Mouse (Mus musculus) spleen, adult 2 months (tissue): ENCODE results near the gene Tbc1d14. TPM values are rescaled to one million over a fixed set of nuclear protein-coding genes. Genes with fewer than 3 reads are reported as not detected.
A peak's percentile ranks its signal among the peaks of the same experiment; 100 is the strongest.

Source experiments
- DNase-seq, 2 experiments: peaks; one replicate each; pipeline versions ENCODE4 v3.0.0 to v3.0.0-alpha.2; 2012 to 2021; ENCODE audit warnings: low spot score in 2 of 2, low read depth in 1 of 2
- H3K27ac ChIP-seq: fragments of 200-500 bp; 2 replicates; pipeline ENCODE4 v1.5.1; 2012; ENCODE audit warnings: low read length, inconsistent platforms; ENCODE audit not compliant: insufficient read depth
- H3K27me3 ChIP-seq: fragments of 200-500 bp; 2 replicates; pipeline ENCODE4 v1.6.1; 2012; ENCODE audit warnings: mild to moderate bottlenecking, moderate library complexity, low read length, inconsistent platforms; ENCODE audit not compliant: control insufficient read depth, insufficient read depth
- H3K36me3 ChIP-seq: fragments of 200-500 bp; 2 replicates; pipeline ENCODE4 v1.6.1; 2012; ENCODE audit warnings: mild to moderate bottlenecking, low read length, inconsistent platforms; ENCODE audit not compliant: control insufficient read depth, insufficient read depth
- H3K4me1 ChIP-seq: fragments of 200-500 bp; 2 replicates; pipeline ENCODE4 v1.6.1; 2011; ENCODE audit warnings: inconsistent platforms; ENCODE audit not compliant: control insufficient read depth, insufficient read depth, insufficient read length
- H3K4me3 ChIP-seq: fragments of 200-500 bp; 2 replicates; pipeline ENCODE4 v1.5.1; 2011; ENCODE audit warnings: mild to moderate bottlenecking, inconsistent platforms; ENCODE audit not compliant: insufficient read depth, insufficient read length; ENCODE audit errors: extremely low read depth
- CTCF ChIP-seq: fragments of 200-500 bp; IDR thresholded peaks from 2 replicates; pipeline ENCODE4 v1.5.1; 2011; ENCODE audit warnings: mild to moderate bottlenecking, inconsistent platforms; ENCODE audit not compliant: insufficient read depth, insufficient read length, insufficient replicate concordance; ENCODE audit errors: extremely low read depth
- POLR2A ChIP-seq: fragments of 200-500 bp; IDR thresholded peaks from 2 replicates; pipeline ENCODE4 v1.6.1; 2011; ENCODE audit warnings: low read depth, low read length, inconsistent platforms
- WGBS: fragments of 180-500 bp; shearing (Covaris S2); methylation state at CpG from one replicate; pipeline ENCODE4 v1.1.7; 2018; 5-methylcytosine and 5-hydroxymethylcytosine counted together
- polyA plus RNA-seq: library from polyadenylated mRNA; depleted of rRNA; stranded (reverse); fragments of >200 nt; gene quantifications from 2 replicates; pipeline ENCODE4 v1.2.3, GENCODE M21; 2012

Tbc1d14 gene
- polyA plus RNA-seq, 1 experiment = 38.3 TPM

- 19% methylated on average over 6 of the region's 6 CpGs for whole genome bisulfite sequencing
- no peaks in the 10 kb centered on the region for H3K36me3 ChIP-seq
- no peak overlapping the region for H3K4me3 ChIP-seq
- no peak for TF ChIP-seq CTCF
- TF ChIP-seq POLR2A = peak; percentile 2; the same call in 1 of the 2 replicates
- peaks cover 19% of the 10 kb centered on the region; the same call in 1 of the 2 replicates for H3K4me1 ChIP-seq
- peak in 1 of 2 experiments; percentile 40 for DNase-seq
- H3K27me3 ChIP-seq = no peaks in the 10 kb centered on the region
- peak overlapping the region; percentile 40 for H3K27ac ChIP-seq
These were observed 140.3 kb downstream of the Tbc1d14 start for GRCm38 (mm10) chr5:36452821-36453220.

GRCm38 (mm10) chr5:36451872-36452389 is 141.1 kb downstream of the Tbc1d14 start:
- WGBS = 68% methylated on average over 10 of the region's 10 CpGs
- Histone ChIP-seq H3K4me1 (peaks cover 19% of the 10 kb centered on the region; the same call in 1 of the 2 replicates), H3K4me3 (no peak overlapping the region), H3K27ac (no peak overlapping the region), H3K36me3 (no peaks in the 10 kb centered on the region), H3K27me3 (no peaks in the 10 kb centered on the region)
- TF ChIP-seq POLR2A (no peak), CTCF (no peak)
- no peak for DNase-seq

- no peak overlapping the region for H3K4me3 ChIP-seq
- TF ChIP-seq CTCF = no peak
- no peak for TF ChIP-seq POLR2A
- H3K36me3 ChIP-seq = no peaks in the 10 kb centered on the region
- peaks cover 19% of the 10 kb centered on the region; the same call in 1 of the 2 replicates for H3K4me1 ChIP-seq
- no peak for DNase-seq
- 19% methylated on average over 10 of the region's 10 CpGs for WGBS
- no peak overlapping the region for H3K27ac ChIP-seq
- no peaks in the 10 kb centered on the region for H3K27me3 ChIP-seq
These were observed 142.0 kb downstream of the Tbc1d14 start for GRCm38 (mm10) chr5:36451119-36451518.

- TF ChIP-seq POLR2A (no peak), CTCF (no peak)
These were observed 143.2 kb downstream of the Tbc1d14 start for GRCm38 (mm10) chr5:36449710-36450358.

GRCm38 (mm10) chr5:36447872-36448271 is 145.2 kb downstream of the Tbc1d14 start:
- Histone ChIP-seq H3K4me1 (peaks cover 15% of the 10 kb centered on the region; the same call in 1 of the 2 replicates), H3K27ac (no peak overlapping the region), H3K36me3 (no peaks in the 10 kb centered on the region), H3K27me3 (no peaks in the 10 kb centered on the region), H3K4me3 (no peak overlapping the region)
- WGBS = 92% methylated on average over 12 of the region's 12 CpGs
- DNase-seq = no peak
- TF ChIP-seq POLR2A (no peak), CTCF (no peak)

More at GRCm38 (mm10) chr5:36449710-36450358, 143.2 kb downstream of the Tbc1d14 start:
- H3K4me1 ChIP-seq = peaks cover 19% of the 10 kb centered on the region; the same call in 1 of the 2 replicates
- H3K4me3 ChIP-seq = no peak overlapping the region
- H3K27me3 ChIP-seq = no peaks in the 10 kb centered on the region
- H3K36me3 ChIP-seq = no peaks in the 10 kb centered on the region
- WGBS = 81% methylated on average over 6 of the region's 6 CpGs
- no peak for DNase-seq
- no peak overlapping the region for H3K27ac ChIP-seq

GRCm38 (mm10) chr5:36446166-36446890 is 146.7 kb downstream of the Tbc1d14 start:
- Histone ChIP-seq H3K4me3 (no peak overlapping the region), H3K4me1 (peaks cover 2% of the 10 kb centered on the region; the same call in 1 of the 2 replicates), H3K27me3 (no peaks in the 10 kb centered on the region), H3K36me3 (no peaks in the 10 kb centered on the region), H3K27ac (no peak overlapping the region)
- TF ChIP-seq CTCF = no peak
- no peak for TF ChIP-seq POLR2A
- no peak for DNase-seq
- WGBS = 40% methylated on average over 9 of the region's 9 CpGs
